Mouse (Mus musculus) embryo, embryonic 9.5 days (tissue): Measurements from ENCODE around the gene Trip10.

ENCODE experiments used
- DNase-seq: peaks from one replicate; pipeline ENCODE4 v3.0.0-alpha.2; 2017; ENCODE audit errors: extremely low spot score

Trip10 gene

DNA sequence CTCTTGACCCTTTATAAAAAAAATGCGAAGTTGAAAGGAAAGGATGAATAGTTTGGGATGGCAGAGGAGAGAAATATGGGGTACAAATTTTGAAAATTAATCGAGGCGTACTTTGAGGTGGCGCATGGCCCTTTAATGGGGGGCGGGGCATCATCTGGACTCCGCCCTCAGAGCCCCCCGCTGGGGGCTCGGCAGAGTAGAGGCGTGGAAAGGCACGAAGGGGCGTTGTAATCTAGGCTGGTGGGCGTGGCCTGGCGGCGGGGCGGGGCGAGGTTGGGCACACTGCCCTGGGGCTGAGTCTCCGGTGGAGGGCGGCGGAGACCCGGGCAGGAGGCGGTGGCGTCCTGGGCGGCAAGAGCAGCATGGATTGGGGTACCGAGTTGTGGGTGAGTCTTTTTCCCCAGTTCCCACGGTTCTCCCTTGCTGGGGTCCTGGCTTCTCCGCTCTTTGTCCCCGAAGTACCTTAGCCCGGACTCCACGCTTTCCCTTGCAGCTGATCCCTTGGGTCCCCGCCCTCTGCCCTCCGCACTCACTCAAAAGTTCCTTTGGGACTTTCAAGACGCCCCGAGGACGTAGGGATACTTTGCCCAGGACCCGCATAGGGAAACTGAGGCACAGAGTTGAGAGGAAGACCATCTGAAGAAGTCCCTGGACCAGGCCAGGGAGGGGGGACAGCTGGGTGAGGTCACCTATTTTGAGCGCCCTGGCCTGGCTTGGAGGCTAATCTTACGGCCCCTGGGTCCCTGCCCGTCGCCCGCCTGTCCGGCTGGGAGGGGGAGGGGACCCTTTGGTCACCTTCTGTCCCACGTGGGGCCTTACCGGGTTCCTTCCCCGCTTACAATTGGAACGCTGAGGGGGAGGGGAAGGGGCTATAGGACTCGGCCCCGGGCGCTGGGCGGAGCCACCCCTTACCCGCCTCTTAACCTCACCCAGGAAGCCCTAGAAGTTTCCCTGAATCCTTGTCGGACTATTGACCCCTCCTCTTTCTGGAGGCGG lies at the start of gene Trip10:
TSS of gene Trip10 (plus strand) at position 270 of the 996 bp plus-strand sequence.
- peak; percentile 99 for DNase-seq

DNA sequence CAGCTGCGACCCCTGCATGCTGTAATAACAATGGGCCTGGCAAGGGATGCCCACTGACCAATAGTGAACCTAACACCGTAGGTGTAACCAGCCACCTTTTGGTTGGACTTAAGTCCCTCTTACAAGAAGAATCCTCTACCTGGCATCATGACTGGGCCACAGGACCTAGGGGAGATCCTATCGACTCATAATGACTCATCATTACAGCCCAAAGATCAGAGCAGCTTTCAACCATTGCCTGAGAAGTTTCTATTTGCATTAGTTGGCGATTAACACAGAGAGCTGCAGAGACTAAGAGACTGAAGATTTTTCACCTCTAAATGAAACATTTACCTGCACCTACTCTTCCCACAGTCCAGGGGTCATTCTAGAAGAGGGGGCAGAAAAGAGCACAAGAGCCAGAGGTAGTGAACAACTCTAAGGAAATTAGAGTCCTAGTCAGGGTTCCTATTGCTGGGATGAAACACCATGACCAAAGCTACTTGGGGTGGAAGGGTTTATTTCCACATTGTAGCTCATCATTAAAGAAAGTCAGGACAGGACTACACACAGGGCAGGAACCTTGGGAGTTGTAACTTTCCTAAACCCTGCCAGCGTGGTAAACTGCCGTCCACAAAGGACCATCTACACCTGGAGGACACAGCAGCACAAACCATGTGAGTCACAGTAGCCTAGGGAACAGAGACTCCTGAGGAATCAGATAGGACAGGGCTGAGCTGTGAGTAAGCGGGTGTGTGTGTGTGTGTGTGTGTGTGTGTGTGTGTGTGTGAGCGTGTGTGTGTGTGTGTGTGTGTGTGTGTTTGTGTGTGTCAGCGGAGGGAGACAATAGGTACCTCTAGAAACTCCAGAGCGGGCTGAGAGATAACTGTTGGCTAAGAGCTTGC lies 47.2 kb upstream of the Trip10 start:
- no peak for DNase-seq

DNA sequence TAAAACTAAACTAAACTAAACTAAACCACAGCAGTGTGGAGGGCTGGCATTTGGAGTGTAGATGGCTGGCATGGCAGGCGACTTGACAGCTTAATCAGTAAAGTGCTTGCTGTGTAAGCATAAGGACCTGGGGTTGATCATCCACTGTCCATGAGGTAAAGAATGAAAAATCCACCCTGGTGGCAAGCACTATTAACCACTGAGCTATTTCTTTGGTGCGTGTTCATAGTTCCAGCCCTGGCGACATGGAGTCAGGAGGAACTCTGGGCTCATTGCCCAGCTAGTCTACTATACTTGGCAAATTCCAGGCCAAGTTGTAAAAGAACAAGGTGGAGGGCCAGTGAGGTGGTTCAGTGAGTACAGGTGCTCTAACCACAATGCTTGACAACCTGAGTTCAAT lies 41.3 kb upstream of the Trip10 start:
- no peak for DNase-seq

DNA sequence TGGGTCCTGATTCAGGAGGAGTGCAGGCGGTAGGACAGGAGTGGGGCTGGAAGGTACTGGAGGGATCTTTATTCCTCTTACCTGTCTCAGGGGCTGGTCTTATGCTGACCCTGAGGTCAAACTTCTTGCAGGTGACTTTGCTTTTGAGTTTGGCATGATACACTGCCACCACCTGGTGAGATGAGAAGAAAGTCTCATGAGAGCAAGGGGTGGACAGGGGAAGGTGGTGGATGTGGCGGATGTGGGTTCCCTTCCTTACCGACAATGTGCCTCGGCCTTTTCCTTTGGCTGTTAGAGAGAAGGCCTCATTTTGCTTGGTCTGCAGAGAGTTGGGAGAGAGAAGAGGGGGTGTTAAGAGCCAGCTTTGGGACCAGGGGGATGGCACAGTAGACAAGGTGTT lies 39.9 kb upstream of the Trip10 start:
- DNase-seq, result no peak

DNA sequence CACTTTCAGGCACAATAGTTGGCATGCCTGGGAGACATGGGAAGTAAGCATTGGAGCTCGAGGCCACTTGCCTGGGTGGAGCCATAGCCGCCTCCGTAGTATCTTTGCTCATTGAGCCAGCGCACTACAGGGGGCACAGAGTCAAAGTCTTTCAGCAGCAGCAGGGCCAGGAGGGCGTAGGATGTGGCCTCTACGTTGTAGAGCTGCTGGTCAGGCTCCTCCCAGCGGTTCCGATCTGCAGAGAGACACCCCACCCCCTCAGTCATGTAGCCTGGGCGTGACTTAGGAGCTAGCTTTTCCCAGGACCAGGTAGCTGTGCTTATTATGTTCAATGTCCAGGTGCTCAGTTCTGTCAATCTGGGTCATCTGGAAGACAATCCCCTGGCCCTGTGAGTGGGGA lies 37.8 kb upstream of the Trip10 start:
- no peak for DNase-seq

DNA sequence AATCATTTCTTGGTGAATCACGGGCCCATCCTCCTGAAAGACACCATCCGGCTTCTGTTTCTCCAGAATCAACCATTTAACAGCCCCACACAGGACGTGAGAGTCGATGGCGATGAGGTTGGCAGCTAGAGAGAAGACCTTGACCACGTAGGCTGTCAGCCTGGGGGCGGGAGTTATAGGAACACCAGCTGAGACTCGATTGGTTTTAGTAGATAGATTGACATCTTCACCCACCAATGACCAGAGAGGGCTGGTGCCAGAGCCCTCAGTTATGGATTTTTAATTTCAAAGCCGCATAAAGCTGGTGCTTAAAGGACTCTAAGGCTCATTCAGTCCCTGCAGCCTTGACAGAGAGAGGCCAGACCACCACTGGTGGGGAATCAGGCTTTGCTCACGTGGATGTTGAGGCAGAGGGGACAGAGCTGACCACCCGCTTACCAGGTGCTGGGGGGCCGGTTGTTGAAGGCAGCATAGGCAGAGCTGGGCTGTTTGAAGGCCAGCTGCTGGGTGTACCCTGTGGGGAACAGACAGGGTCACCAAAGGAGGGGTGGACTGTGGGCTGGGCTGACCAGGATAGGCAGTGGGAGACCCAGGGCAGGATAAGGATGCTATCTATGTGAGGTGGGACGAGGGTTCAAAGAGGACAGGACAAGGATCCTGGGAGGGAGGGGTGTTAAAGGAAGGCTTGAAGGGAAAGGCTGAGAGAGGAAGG lies 34.4 kb upstream of the Trip10 start:
- DNase-seq, result peak; percentile 18

DNA sequence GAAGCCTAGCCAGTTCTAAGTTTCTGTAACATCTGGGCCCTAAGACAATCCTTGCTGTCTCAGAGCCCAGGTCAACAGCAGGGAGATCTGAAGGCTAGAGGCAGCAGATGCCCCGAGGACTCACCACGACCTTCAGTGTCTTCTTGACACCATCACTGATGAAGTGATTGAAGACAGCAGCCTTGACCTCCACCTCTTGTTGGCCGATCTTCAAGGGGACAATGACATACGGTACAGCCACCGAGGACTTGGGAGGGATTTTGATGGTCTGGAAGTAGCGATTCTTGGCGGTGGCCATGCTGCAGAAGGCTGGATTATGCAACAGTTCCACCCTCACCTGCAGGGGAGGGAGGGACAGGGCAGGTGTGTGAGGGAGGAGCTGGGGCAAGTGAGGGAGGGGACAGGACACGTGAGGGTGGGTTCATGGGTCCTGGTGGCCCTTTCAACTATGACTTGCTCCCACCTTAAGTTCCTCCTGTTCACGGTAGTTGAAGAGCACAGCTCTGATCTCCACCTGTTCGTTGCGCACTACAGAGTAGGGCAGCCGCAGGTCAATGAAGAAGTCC lies 30.8 kb upstream of the Trip10 start:
- DNase-seq, result no peak

DNA sequence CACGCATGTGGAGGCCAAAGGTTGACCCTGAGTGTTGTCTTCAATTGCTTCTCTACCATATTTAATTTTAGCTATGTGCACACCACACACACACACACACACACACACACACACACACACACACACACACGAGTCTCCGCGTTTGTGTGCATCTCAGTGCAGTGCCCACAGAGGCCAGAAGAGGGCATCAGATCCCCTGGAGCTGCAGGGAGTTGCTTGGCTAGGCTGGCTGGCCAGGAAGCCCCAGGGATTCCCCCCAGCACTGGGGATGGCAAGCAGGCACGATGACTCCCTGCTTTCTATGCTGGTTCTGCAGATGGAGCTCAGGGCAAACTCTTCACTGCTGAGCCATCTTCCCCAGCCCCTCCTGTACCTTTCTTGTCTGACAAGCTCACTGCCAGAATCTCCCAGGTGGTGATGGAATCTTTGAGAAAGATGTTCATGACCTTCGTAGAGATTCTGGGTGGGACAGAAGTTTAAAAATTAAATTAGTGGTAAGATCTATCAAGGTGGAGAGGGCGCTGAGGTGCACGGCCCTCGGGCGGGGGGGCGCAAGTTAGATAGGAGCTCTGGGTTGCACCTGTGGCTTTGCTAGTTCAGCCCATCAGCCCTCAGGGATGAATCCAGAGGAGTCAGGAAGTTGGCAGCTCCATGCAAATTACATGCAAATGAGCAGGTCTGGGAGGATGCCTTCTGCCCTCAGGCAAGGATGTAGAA lies 29.9 kb upstream of the Trip10 start:
- peak; percentile 61 for DNase-seq

DNA sequence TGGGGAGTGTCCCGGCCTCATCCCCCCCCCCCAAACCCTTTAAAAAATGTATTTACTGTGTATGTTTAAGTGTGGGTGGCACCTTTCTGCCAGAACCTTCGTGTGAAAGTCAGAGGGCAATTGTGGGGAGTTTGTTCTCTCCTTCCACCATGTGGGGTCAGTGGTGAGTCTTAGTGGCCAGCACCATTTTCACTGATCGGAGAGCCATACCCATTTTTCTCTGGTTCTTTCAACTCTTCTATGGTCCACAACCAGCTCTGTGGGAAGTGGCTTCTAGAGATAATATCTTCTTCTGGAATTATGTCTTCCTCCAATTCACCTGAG lies 29.4 kb upstream of the Trip10 start:
- DNase-seq, result peak; percentile 17

DNA sequence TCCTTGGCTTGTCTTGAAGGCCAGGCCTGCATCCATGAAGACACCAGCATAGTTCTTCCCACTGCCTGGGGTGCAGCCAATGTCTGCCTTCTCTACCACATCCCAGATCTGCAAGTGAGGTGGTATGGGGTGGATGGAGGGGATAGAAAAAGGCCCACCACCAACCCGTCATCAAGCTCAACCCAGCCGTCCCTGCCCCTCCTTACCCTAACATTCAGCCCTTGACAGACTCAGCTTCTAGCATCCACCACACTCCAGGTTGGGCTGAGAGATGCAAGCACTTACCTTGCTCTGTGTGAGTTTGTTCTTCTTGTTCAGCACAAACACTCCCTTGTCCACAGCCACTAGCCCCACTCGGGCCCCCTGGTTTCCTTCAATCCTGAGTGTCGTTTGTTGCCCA lies 27.3 kb upstream of the Trip10 start:
- no peak for DNase-seq

DNA sequence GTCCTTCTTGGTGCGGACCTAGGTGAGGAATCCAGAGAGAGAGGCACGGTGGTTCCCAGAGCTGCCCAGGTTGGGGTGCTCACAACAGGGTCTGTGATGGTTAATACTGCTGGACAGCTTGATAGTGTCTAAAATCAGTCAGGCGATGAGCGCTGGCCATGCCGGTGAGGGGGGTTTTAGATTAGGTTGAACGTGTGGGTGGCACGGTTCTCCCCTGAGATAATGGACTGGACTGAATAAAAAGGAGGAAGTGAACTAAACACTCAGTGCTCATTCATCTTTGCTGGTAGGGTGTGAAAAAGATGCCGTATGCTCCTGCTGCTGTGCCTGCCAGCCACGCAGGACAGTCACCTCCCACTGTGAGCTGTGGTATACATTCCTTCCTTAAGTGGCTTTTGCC lies 25.9 kb upstream of the Trip10 start:
- no peak for DNase-seq

DNA sequence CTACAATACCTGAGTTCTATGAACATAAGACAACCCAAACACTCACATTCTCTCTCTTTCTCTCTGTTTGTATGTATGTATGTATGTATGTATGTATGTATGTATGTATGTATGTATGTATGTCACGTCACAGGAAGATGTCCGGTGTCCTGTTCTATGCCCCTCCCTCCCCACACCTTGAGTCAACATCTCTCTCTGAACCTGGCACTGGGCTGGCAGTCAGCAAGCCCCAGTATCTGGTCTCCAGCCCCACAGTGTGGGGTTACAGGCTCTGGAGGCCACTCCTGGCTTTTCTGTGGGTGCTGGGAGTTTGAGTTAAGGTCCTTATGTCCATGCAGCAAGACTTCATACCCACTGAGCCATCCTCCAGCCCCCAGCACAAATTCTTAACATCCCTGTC lies 21.8 kb upstream of the Trip10 start:
- no peak for DNase-seq

DNA sequence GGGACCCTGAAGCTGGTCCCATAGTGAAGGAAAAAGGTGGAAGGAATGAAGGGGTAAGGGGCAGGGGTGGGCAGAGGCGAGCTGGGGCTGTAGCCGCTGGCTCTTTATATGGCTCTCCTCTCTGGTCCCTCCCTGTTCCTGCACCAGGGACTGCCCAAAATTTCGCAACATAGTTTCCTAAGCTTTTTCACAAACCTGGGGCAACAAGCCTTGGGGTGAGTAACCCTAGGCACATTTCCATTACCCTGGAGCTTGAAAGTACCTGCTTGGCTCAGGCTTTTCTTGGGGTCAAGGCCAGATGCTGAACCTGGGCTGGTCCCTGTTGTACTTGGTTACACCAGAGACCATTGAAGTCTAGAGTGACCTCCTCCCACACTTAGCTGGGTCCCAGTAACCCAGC lies 21.2 kb upstream of the Trip10 start, which contains the start of gene C3:
TSS of gene C3 (minus strand) at position 123 of the 400 bp plus-strand sequence.
- no peak for DNase-seq

DNA sequence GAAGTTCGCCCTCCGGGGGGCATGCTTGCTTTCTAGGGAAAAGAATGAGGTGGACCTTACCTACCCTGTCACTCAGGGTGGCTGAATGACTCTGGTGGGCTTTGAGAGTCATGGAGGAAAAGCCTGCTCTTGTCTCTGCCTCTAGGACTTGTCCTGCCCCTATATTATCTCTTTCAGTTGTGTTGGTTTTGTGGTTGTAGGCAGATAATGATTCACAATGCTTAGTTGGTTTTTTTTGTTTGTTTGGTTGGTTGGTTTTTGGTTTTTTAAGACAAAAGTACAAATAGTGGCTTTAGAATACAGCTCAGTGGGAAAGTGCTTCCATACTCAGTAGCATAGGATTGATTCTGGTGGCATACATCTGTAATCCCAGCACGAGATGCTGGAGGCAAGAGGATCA lies 20.4 kb upstream of the Trip10 start:
- no peak for DNase-seq

DNA sequence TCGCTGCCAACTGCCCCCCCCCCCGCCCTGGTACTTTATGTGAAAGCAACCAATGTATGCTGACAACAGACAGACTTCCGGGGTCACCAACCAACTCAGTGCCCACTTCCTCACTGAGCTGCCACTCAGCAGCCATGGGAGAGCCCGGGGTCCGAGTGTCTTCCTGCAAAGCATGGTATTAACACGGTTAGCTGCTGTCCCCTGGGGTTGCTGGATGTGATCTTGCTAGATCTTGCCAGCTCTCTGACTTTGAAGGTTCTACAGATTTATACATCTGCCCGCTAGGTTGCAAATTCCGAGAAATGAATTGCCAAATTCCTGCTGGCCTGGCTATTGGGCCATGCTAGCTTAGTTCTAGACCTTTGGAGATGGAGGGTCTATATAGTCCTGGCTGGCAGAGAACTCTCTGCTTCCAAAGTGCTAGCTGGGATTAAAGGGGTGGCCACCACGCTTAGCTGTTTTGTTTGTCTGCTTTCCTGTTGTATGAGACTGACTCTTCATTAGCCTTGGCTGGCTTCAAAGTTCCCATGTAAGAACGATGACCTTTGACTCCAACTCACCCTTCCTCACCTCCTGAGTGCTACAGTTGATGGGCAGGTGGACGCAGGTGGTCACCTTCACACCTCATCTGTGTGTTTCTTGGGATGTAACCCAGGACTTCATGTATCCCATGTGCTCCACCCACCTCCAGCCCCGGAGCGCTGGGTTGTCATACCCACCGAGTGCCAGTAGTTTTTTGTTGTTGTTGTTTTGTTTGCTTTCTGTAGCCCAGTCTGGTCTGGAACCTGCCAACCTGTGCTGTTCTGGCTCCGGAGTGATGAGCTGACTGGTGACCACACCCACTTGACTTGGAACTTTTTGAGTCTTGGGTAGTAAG lies 19.2 kb upstream of the Trip10 start:
- no peak for DNase-seq

DNA sequence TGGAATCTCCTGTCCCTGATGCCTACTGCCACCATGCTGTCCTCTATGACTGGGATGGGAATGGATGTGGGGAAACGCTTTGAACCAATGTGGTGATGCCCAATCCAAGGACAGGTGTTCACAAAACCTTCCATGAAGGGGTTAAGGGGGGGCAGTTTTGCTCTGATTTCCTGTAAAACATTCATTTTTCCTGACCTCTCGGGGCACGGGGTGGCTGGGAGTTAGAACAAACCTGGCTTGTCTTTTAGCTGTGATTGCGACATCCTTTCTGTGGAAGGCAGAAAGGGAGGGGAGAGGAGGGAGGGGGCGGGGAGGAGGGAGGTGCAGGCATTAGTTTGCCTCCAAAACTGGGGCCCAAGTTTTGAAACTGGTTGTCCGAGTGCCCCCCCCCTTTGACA lies 18.5 kb upstream of the Trip10 start:
- DNase-seq, result no peak

DNA sequence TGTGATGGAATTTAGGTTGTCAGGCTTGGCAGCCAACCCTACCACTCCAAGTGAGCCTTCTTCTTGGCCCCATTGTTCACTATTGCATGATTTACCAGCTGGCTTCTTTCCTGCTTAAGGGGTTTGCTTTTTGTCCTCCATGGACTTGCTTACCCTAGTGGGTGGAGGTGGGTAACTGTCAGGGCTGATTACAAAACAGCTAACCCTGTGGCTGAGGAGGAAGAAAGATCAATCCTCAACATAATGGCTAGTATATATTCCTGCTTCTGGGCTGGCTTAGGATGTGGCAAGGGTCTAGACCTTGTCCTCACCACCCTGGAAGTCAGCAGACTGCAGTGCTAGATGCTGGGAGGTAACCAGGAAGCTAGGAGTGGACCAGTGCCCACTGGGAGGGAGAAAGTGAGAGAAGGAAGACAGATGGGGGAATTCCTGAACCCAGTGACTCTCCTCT lies 17.9 kb upstream of the Trip10 start:
- DNase-seq, result no peak

DNA sequence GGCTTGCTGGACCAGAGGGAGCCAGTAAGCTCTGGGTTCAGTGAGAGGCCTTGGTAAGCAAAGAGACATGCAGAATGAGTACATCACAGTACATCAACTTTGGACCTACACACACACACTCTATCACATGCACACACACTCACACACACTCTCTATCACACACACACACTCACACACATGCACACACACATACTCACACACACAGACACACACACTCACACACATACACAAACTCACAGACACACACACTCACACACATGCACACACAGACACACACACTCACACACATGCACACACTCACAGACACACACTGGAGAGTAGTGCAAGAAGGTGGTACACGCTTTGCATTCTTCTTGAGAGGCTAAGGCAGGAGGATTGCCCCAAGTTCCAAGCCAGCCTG lies 17.1 kb upstream of the Trip10 start:
- no peak for DNase-seq

DNA sequence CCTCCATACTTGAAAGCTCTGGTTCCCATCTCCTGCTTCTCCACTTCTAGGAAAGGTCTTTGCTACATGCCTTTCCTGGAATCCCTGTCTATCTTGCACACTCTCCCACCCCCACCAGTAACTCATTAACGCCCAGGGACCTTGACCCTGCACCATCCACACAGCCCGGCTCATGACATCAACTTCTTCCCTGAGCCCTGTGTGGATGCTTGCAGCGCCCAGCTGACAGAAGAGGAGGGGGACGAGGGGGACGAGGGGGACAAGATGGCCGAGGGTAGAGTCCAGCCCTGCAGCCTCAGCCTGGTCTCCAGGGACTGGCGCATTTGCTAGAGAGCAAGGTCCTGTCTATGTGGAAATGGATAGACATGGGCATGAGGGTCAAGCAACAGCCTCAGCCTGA lies 16.2 kb upstream of the Trip10 start:
- no peak for DNase-seq
